Mouse (Mus musculus): ENCODE measurements at regions not wholly inside any gene's neighbourhood (a gene's known extent, or its start where the extent isn't known, plus 50 kb on each side); places are given as distances from the start of the nearest gene placed in this dataset.

- ATAC-seq: no peak
- Histone ChIP-seq H3K4me1 (replicated peaks; ENCODE audit: control insufficient read depth, insufficient read depth, low read length) (no peaks in the 10 kb centered on the region), H3K9me3 (ENCODE audit: control insufficient read depth) (no peaks in the 10 kb centered on the region), H3K9ac (ENCODE audit: low read depth, low read length) (no peak overlapping the region), H3K36me3 (ENCODE audit: control insufficient read depth, insufficient read depth) (no peaks in the 10 kb centered on the region), H3K4me3 (ENCODE audit: low read depth, low read length) (no peak overlapping the region), H3K27me3 (replicated peaks; ENCODE audit: control insufficient read depth, insufficient read depth, low read length) (no peaks in the 10 kb centered on the region), H3K27ac (ENCODE audit: low read depth, low read length) (no peak overlapping the region), H3K4me2 (replicated peaks; ENCODE audit: low read depth) (no peak overlapping the region)
- WGBS: 85% methylated on average over 7 of the region's 7 CpGs
- TF ChIP-seq CTCF (IDR thresholded peaks at IDR 0.05; ENCODE audit: low read depth): no peak
These were observed 272.2 kb downstream of the Spry2 start for GRCm38 (mm10) chr14:105624387-105624786.

GRCm38 (mm10) chr14:105622166-105622565 is 274.5 kb downstream of the Spry2 start:
- Histone ChIP-seq H3K36me3 (ENCODE audit: control insufficient read depth, insufficient read depth) (no peaks in the 10 kb centered on the region), H3K27me3 (replicated peaks; ENCODE audit: control insufficient read depth, insufficient read depth, low read length) (no peaks in the 10 kb centered on the region), H3K9me3 (ENCODE audit: control insufficient read depth) (no peaks in the 10 kb centered on the region), H3K4me2 (replicated peaks; ENCODE audit: low read depth) (no peak overlapping the region), H3K27ac (ENCODE audit: low read depth, low read length) (no peak overlapping the region), H3K4me1 (replicated peaks; ENCODE audit: control insufficient read depth, insufficient read depth, low read length) (no peaks in the 10 kb centered on the region), H3K9ac (ENCODE audit: low read depth, low read length) (no peak overlapping the region), H3K4me3 (ENCODE audit: low read depth, low read length) (no peak overlapping the region)
- TF ChIP-seq CTCF (IDR thresholded peaks at IDR 0.05; ENCODE audit: low read depth): no peak
- no peak for ATAC-seq
- 88% methylated on average over 5 of the region's 5 CpGs for WGBS

- Histone ChIP-seq H3K9ac (ENCODE audit: low read depth, low read length) (no peak overlapping the region), H3K9me3 (ENCODE audit: control insufficient read depth) (no peaks in the 10 kb centered on the region), H3K4me2 (replicated peaks; ENCODE audit: low read depth) (no peak overlapping the region), H3K4me3 (ENCODE audit: low read depth, low read length) (no peak overlapping the region), H3K27me3 (replicated peaks; ENCODE audit: control insufficient read depth, insufficient read depth, low read length) (no peaks in the 10 kb centered on the region), H3K27ac (ENCODE audit: low read depth, low read length) (no peak overlapping the region), H3K36me3 (ENCODE audit: control insufficient read depth, insufficient read depth) (no peaks in the 10 kb centered on the region), H3K4me1 (replicated peaks; ENCODE audit: control insufficient read depth, insufficient read depth, low read length) (no peaks in the 10 kb centered on the region)
- no peak for ATAC-seq
- TF ChIP-seq CTCF (IDR thresholded peaks at IDR 0.05; ENCODE audit: low read depth): no peak
- 84% methylated on average over 6 of the region's 6 CpGs for WGBS
These were observed 275.5 kb downstream of the Spry2 start for GRCm38 (mm10) chr14:105621124-105621523.

- Histone ChIP-seq H3K27me3 (replicated peaks; ENCODE audit: control insufficient read depth, insufficient read depth, low read length) (no peaks in the 10 kb centered on the region), H3K4me2 (replicated peaks; ENCODE audit: low read depth) (no peak overlapping the region), H3K4me1 (replicated peaks; ENCODE audit: control insufficient read depth, insufficient read depth, low read length) (no peaks in the 10 kb centered on the region), H3K9ac (ENCODE audit: low read depth, low read length) (no peak overlapping the region), H3K36me3 (ENCODE audit: control insufficient read depth, insufficient read depth) (no peaks in the 10 kb centered on the region), H3K9me3 (ENCODE audit: control insufficient read depth) (no peaks in the 10 kb centered on the region), H3K4me3 (ENCODE audit: low read depth, low read length) (no peak overlapping the region), H3K27ac (ENCODE audit: low read depth, low read length) (no peak overlapping the region)
- no peak for TF ChIP-seq CTCF (IDR thresholded peaks at IDR 0.05; ENCODE audit: low read depth)
- WGBS: 56% methylated on average over 8 of the region's 8 CpGs
- no peak for ATAC-seq
These were observed 277.2 kb downstream of the Spry2 start for GRCm38 (mm10) chr14:105619449-105619848.

- TF ChIP-seq CTCF (IDR thresholded peaks at IDR 0.05; ENCODE audit: low read depth): no peak
- Histone ChIP-seq H3K9me3 (ENCODE audit: control insufficient read depth) (no peaks in the 10 kb centered on the region), H3K9ac (ENCODE audit: low read depth, low read length) (no peak overlapping the region), H3K27ac (ENCODE audit: low read depth, low read length) (no peak overlapping the region), H3K27me3 (replicated peaks; ENCODE audit: control insufficient read depth, insufficient read depth, low read length) (no peaks in the 10 kb centered on the region), H3K4me2 (replicated peaks; ENCODE audit: low read depth) (no peak overlapping the region), H3K36me3 (ENCODE audit: control insufficient read depth, insufficient read depth) (no peaks in the 10 kb centered on the region), H3K4me1 (replicated peaks; ENCODE audit: control insufficient read depth, insufficient read depth, low read length) (no peaks in the 10 kb centered on the region), H3K4me3 (ENCODE audit: low read depth, low read length) (no peak overlapping the region)
- peak; percentile 69; the same call in 1 of the 2 replicates for ATAC-seq
- 46% methylated on average over 3 of the region's 3 CpGs for WGBS
These were observed 280.9 kb downstream of the Spry2 start for GRCm38 (mm10) chr14:105615766-105616165.

- Histone ChIP-seq H3K4me3 (ENCODE audit: low read depth, low read length) (no peak overlapping the region), H3K4me1 (replicated peaks; ENCODE audit: control insufficient read depth, insufficient read depth, low read length) (no peaks in the 10 kb centered on the region), H3K27me3 (replicated peaks; ENCODE audit: control insufficient read depth, insufficient read depth, low read length) (no peaks in the 10 kb centered on the region), H3K9me3 (ENCODE audit: control insufficient read depth) (no peaks in the 10 kb centered on the region), H3K27ac (ENCODE audit: low read depth, low read length) (no peak overlapping the region), H3K9ac (ENCODE audit: low read depth, low read length) (no peak overlapping the region), H3K36me3 (ENCODE audit: control insufficient read depth, insufficient read depth) (no peaks in the 10 kb centered on the region), H3K4me2 (replicated peaks; ENCODE audit: low read depth) (no peak overlapping the region)
- 93% methylated on average over 3 of the region's 3 CpGs for WGBS
- no peak for ATAC-seq
- no peak for TF ChIP-seq CTCF (IDR thresholded peaks at IDR 0.05; ENCODE audit: low read depth)
These were observed 283.8 kb downstream of the Spry2 start for GRCm38 (mm10) chr14:105612794-105613193.

GRCm38 (mm10) chr14:105608804-105609203 is 287.8 kb downstream of the Spry2 start:
- Histone ChIP-seq H3K4me1 (replicated peaks; ENCODE audit: control insufficient read depth, insufficient read depth, low read length) (no peaks in the 10 kb centered on the region), H3K4me3 (ENCODE audit: low read depth, low read length) (no peak overlapping the region), H3K27ac (ENCODE audit: low read depth, low read length) (no peak overlapping the region), H3K9ac (ENCODE audit: low read depth, low read length) (no peak overlapping the region), H3K4me2 (replicated peaks; ENCODE audit: low read depth) (no peak overlapping the region), H3K27me3 (replicated peaks; ENCODE audit: control insufficient read depth, insufficient read depth, low read length) (no peaks in the 10 kb centered on the region), H3K9me3 (ENCODE audit: control insufficient read depth) (no peaks in the 10 kb centered on the region), H3K36me3 (ENCODE audit: control insufficient read depth, insufficient read depth) (no peaks in the 10 kb centered on the region)
- WGBS: 65% methylated on average over 4 of the region's 4 CpGs
- no peak for TF ChIP-seq CTCF (IDR thresholded peaks at IDR 0.05; ENCODE audit: low read depth)
- no peak for ATAC-seq
